Mouse (Mus musculus) kidney, adult 2 months (tissue): ENCODE data around the gene Prpf18. TPM values are rescaled to one million over a fixed set of nuclear protein-coding genes. Genes with fewer than 3 reads are reported as not detected.
A peak's percentile ranks its signal among the peaks of the same experiment; 100 is the strongest.

Experiments
- DNase-seq: peaks from one replicate; pipeline ENCODE4 v3.0.0; 2021
- H3K27ac ChIP-seq: fragments of 200-500 bp; 2 replicates; pipeline ENCODE4 v1.5.1; 2012; ENCODE audit warnings: low read depth, low read length, control low read depth, inconsistent platforms; ENCODE audit not compliant: insufficient read depth
- H3K27me3 ChIP-seq: fragments of 200-500 bp; replicated peaks from 2 replicates; pipeline ENCODE4 v1.6.1; 2012; ENCODE audit warnings: mild to moderate bottlenecking, moderate library complexity, low read length, inconsistent platforms; ENCODE audit not compliant: control insufficient read depth, insufficient read depth
- H3K36me3 ChIP-seq: fragments of 200-500 bp; 2 replicates; pipeline ENCODE4 v1.6.1; 2012; ENCODE audit warnings: mild to moderate bottlenecking, moderate library complexity, low read length, inconsistent platforms; ENCODE audit not compliant: control insufficient read depth, insufficient read depth
- H3K4me1 ChIP-seq: fragments of 200-500 bp; 2 replicates; pipeline ENCODE4 v1.6.1; 2011; ENCODE audit warnings: low read length; ENCODE audit not compliant: control insufficient read depth, insufficient read depth
- H3K4me3 ChIP-seq: fragments of 200-500 bp; 2 replicates; pipeline ENCODE4 v1.5.1; 2011; ENCODE audit warnings: mild to moderate bottlenecking, low read depth, low read length, control low read depth; ENCODE audit not compliant: insufficient read depth
- CTCF ChIP-seq: fragments of 200-500 bp; conservative IDR thresholded peaks from 2 replicates; pipeline ENCODE4 v1.5.1; 2011; ENCODE audit warnings: low read depth, mild to moderate bottlenecking, control low read depth, low read length, moderate library complexity, mixed read lengths; ENCODE audit not compliant: insufficient read depth, insufficient read length
- POLR2A ChIP-seq: fragments of 200-500 bp; IDR thresholded peaks from one replicate; pipeline ENCODE4 v1.6.1; 2011; ENCODE audit warnings: low read depth, low read length, control low read depth
- WGBS: fragments of 180-500 bp; shearing (Covaris S2); methylation state at CpG from one replicate; pipeline ENCODE4 v1.1.7; 2018; 5-methylcytosine and 5-hydroxymethylcytosine counted together
- polyA plus RNA-seq: library from polyadenylated mRNA; depleted of rRNA; stranded (reverse); fragments of >200 nt; gene quantifications from 2 replicates; pipeline ENCODE4 v1.2.3, GENCODE M21; 2012; rRNA removed

The Prpf18 gene
- polyA plus RNA-seq, 1 experiment, result 12.2 TPM

DNA sequence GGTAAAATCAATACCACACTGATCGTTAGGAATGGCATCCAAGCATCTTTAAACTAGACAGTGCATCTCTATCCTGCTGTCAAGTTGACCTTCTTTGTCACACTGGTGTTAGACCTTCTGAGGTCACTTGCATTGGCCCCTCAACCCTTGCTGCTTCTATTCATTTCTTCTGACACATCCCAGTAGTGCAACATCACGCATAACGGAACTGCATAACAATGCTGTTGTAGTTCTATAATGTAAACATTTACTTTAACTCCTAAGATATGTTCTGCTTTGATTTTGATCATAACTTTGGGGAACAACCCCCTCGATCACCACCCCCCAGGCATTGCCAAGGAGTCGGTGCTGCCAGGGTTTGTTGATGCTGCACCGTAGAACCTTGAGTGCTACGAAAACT, 75.9 kb downstream of the Prpf18 start:
- H3K4me3 ChIP-seq, result no peak overlapping the region
- TF ChIP-seq POLR2A (no peak), CTCF (no peak)
- H3K36me3 ChIP-seq, result no peaks in the 10 kb centered on the region
- no peak overlapping the region for H3K27ac ChIP-seq
- no peaks in the 10 kb centered on the region for H3K27me3 ChIP-seq
- no peak for DNase-seq
- peaks cover 10% of the 10 kb centered on the region for H3K4me1 ChIP-seq
- WGBS, result 93% methylated on average over 7 of the region's 7 CpGs

DNA sequence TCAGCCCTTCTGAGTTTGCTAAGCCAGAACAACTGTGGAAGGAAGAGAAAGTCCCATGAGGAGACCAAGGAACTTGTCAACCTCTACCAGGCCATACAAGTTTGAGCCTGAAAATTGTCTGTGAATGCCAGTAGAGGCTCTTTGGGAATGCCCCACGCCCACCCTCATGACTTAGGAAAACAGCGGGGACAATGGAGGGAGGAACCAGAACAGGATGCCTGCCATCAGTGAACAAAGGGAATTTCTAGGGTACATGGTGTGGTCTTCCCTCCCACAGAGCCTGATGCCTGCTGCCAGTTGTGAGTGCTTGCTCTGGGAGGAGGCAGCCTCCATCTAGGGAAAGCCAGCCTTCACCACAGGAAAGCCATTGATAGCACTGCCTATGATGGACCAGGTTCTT, 76.8 kb downstream of the Prpf18 start:
- H3K36me3 ChIP-seq, result no peaks in the 10 kb centered on the region
- H3K4me3 ChIP-seq, result no peak overlapping the region
- no peak for TF ChIP-seq CTCF
- TF ChIP-seq POLR2A, result no peak
- WGBS, result 84% methylated on average over 2 of the region's 2 CpGs
- H3K27me3 ChIP-seq, result no peaks in the 10 kb centered on the region
- H3K27ac ChIP-seq, result no peak overlapping the region
- peaks cover 15% of the 10 kb centered on the region for H3K4me1 ChIP-seq
- no peak for DNase-seq

DNA sequence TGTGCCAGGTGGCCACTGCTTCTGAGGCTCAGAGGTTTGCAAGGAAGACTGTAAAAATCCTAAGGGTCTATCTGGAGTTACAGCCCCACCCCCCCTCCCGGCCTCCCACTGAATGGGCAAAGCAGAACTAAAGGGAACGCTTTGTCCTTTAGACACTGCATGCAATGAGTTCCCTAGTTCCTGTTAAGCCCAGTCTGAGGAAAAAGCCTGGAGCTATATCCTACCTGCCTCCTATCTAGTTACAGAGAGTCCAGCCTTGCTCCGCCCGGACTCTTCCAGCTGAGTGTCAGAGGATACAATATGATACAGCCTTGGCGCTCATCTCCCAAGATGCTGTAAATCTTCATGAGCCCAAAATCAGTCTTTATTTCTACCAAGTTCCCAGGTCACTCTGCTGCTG, 77.7 kb downstream of the Prpf18 start:
- no peaks in the 10 kb centered on the region for H3K27me3 ChIP-seq
- WGBS, result 85% methylated on average over 5 of the region's 5 CpGs
- no peak overlapping the region for H3K27ac ChIP-seq
- DNase-seq, result no peak
- H3K4me1 ChIP-seq, result peaks cover 17% of the 10 kb centered on the region
- H3K4me3 ChIP-seq, result no peak overlapping the region
- no peaks in the 10 kb centered on the region for H3K36me3 ChIP-seq
- TF ChIP-seq POLR2A (no peak), CTCF (no peak)

DNA sequence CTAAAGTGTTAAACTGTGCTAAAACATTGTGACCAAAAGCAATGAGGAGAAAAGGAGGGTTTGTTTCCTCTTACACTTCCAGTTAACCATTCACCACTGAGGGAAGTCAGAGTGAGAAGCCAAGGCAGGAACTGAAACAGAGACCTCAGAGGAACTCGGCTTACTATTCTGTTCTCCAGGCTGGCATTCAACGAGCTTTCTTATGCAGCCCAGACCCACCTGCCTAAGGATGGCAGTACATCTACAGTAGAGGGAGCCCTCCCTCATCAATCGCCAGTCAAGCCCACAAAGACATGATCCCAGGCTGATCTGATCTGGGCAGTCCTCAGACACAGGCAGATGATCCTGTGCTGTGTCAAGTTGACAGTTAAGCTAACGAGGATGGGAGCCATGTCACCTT, 78.5 kb downstream of the Prpf18 start:
- peak; percentile 49 for DNase-seq
- H3K27ac ChIP-seq, result no peak overlapping the region
- no peak overlapping the region for H3K4me3 ChIP-seq
- 56% methylated on average over 4 of the region's 4 CpGs for WGBS
- peaks cover 17% of the 10 kb centered on the region for H3K4me1 ChIP-seq
- TF ChIP-seq POLR2A (no peak), CTCF (no peak)
- no peaks in the 10 kb centered on the region for H3K36me3 ChIP-seq
- no peaks in the 10 kb centered on the region for H3K27me3 ChIP-seq

DNA sequence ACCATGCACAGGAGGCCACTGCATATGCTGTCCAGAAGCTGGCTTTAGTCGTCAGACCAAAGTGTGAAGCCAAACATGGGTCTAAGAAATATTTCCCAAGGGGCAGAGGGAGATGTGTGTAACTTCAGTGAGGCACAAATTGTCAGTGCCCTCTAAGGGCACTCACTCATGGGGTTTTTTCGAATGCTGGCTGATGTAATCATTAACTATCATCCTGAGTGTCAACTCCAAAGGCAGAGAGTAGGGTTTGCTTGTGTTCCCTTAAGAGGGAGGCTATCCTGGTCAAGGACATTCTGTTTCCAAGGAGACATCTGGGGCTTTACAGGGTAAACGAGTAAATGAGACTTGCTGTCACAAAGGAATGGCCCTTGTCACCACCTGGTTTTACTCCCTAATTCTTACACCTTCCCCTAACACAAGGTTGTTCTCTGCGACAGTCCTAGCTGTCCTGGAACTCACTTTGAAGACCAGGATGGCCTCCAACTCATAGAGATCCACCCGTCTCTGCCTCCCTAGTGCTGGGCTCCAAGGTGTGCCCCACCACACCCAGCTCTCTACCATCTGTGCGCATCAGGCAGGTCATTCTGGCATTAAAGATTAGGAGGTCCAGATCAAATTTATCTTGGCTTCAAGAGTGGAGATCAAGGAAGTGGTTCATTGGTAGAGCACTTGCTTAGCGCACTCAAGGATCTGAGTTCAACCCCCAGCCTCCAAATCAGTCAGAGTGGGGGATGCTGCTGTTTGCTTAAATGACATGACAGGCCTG, 79.2 kb downstream of the Prpf18 start:
- 58% methylated on average over 7 of the region's 7 CpGs for WGBS
- peaks cover 17% of the 10 kb centered on the region for H3K4me1 ChIP-seq
- H3K36me3 ChIP-seq, result no peaks in the 10 kb centered on the region
- DNase-seq, result peak; percentile 63
- H3K27ac ChIP-seq, result peak overlapping the region; percentile 4; the same call in 1 of the 2 replicates
- TF ChIP-seq CTCF (no peak), POLR2A (no peak)
- H3K27me3 ChIP-seq, result no peaks in the 10 kb centered on the region
- H3K4me3 ChIP-seq, result no peak overlapping the region

Other genes starting within 250 kb of the Prpf18 start
- 7.9 and 8.4 TPM in 2 replicates for gene Bend7, start 65.7 kb upstream of the Prpf18 start, polyA plus RNA-seq
- gene Sephs1, start 229.5 kb upstream of the Prpf18 start, polyA plus RNA-seq, result 21.7 and 23.9 TPM in 2 replicates